Mouse (Mus musculus): Measurements from ENCODE around the gene Sgsm3.

DNA sequence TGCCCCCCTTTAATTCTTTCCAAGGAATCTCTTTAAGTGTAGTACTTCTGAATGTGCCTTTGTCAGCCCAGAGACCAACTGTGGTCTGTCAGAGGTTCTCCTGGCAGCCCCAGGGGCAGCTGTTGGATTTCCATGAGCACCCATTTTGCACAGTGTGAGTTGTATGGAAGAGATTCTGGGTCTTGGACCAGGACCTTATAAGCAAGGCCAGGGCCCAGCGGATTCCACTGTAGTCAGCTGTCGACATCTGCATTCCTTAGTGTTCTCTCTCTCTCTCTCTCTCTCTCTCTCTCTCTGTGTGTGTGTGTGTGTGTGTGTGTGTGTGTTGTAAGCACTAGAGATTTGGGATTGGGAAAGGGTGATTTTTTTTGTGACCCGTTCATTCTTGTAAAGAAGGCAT, 40.9 kb upstream of the Sgsm3 start:
- TF ChIP-seq EP300 (IDR thresholded peaks at IDR 0.05; ENCODE audit: low read depth) (no peak), CTCF (IDR thresholded peaks at IDR 0.05; ENCODE audit: low read depth) (no peak)

Data from liver, postnatal 0 days (tissue).